Mouse (Mus musculus) CD8-positive naive resting alpha-beta T cell, adult 2 months (primary cell): ENCODE results near the gene Ascc3.
A peak's percentile ranks its signal among the peaks of the same experiment; 100 is the strongest.

Source experiments
- DNase-seq, 2 experiments: peaks; one replicate each; pipeline ENCODE4 v3.0.0; 2022; ENCODE audit warnings: low read depth in 2 of 2, low spot score in 2 of 2

Gene Ascc3

DNA sequence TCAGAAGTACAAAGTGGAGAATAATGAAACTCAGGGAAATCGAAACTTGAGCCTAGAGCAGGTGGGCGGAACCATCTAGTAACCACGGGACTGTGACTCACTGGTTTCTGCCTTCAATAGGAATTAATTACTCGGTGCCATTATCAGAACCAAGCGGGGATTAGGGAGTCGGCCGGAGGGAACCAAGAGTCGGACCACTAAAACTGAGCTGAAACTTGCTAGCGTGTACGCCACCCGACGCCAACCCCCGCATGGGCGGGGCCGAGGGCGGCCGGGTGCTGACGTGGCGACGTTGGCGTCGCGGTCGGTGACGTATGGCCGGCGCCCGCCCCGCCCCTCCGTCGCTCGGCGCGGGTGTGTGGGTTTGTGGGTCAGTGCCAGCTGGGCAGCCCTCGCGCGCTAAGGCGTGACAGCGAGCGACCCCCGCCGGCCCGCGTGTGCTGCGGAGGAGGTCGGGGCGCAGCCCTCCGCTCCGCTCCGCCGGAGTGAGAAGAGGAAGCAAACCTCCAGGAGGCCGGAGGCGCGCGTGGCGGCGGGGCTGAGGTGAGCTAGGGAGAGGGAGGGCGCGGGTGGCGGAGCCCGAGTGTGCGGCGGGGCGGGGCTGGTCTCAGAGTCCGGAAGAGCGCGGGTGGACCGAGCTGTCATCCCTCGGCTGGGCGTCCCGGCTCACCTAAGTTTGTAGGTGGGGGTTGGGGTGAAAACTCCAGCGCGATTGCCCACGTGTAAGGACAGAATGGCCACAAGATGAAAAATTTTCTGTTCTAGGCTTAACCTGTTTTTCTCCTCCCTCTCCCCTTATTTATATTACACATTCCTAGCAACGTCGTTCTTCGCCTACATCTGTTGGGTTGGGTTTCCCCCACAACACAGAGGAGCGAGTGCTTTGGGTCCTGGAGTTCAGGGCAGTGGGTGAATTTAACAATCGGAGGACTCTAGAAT is at the start of gene Ascc3:
TSS of gene Ascc3 (plus strand) at position 315 of the 939 bp plus-strand sequence.
- peak; percentile 84 to 89 for DNase-seq

DNA sequence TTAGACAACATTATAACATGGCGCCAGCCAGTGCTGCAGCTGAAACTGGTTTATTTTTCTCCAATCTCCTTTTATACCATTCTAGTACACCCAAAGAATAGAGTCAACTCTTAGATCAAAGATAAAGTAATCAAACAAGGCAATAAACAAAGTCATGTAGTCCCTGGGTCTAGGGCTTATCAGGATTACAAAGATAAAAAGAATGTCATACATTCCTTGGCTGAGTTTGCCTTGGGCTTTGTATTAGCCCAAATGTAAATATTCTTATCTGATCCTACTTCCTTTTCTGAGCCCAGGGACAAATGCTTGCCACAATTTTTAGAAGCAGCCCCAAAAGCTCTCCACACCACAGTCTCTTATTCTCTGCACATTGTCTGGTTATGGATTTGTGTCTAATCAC is 7.7 kb upstream of the Ascc3 start:
- DNase-seq, result no peak

DNA sequence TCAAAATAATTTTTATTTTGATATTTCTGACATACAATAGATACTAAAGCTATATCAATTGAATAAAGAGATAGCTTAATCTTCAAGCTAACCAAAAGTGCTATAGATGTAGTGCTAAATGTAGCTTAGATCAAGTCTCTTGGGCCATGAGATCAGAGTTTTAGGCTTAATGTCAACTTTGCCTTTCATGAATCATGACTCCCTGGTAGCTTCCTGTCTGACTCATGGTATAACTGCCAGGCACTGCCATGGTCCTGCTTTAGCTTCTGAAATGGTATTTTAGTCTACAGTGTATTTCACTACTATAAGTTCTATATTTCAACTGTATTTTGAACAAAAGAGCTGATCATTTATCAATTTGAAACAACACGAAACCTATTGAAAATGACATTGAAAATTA is 5.9 kb upstream of the Ascc3 start:
- DNase-seq, result no peak

DNA sequence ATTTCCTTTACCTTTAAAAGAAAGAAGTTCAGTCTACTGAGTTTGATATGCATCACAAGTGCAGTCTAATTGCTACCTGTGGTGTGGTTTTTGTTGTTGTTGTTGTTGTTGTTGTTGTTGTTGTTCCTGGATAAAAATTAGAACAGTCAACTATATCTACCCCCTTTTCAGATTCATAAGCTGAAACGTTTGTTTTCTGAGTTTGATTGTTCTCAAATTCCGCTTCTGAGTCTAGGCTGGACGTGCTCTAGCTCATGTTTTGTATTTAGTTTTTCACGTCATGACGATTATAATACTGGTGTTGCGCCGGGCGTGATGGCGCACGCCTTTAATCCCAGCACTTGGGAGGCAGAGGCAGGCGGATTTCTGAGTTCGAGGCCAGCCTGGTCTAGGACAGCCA is 902 bp downstream of the Ascc3 start:
- no peak for DNase-seq

DNA sequence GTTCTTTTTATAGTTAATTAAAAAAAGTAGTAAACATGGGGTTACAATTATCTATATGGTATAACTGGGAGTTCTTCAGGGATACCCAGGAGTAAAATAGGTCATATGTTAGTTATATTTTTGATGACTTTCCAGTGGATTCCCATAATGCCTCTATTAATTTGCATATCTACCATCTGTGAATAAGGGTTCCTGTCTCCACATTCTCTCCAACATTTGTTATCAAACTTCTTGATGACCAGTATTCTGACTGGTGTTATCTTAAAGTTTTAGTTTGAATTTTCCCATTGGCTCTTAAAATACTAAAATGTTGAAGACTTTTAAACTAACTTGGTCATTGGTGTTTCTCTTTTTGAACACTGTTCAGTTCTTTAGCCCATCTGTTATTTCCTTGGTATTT is 2.9 kb downstream of the Ascc3 start:
- DNase-seq, result no peak

DNA sequence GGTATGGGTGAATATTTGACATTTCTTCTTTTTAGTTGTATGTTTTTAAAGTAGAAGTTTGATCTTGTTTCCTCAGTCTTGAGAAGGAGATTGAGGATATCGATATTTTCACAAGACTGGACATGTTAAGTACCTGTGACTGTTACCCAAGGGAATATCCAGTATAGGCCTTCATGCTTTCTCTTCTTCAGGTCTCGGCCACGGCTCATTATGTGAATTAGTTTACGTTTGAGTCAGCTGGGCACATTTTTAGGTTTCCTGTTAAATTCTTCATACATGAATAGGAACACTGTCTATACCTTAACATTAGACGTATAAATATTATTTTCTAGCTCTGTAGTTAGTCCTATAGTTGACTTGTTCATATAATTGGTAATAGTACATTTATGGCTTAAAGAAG is 12.4 kb downstream of the Ascc3 start:
- no peak for DNase-seq

DNA sequence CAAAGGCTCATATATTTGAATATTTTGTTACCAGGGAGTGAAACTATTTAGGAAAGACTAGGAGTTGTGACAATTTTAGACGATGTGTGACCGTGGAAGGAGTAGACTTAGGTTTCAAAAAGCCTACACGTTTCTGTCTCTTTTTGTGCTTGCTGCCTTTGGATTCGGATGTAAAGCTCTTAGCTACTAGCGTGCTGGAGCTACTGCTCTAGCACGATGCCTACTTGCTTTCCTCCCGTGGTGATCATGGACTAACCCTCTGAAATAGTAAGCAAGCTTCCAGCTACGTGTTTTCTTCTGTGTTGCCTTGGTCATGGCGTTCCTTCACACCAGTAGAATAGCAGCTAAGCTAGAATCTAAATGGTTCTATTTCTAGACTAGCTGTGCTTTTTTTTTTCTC is 21.4 kb downstream of the Ascc3 start:
- DNase-seq, result no peak

DNA sequence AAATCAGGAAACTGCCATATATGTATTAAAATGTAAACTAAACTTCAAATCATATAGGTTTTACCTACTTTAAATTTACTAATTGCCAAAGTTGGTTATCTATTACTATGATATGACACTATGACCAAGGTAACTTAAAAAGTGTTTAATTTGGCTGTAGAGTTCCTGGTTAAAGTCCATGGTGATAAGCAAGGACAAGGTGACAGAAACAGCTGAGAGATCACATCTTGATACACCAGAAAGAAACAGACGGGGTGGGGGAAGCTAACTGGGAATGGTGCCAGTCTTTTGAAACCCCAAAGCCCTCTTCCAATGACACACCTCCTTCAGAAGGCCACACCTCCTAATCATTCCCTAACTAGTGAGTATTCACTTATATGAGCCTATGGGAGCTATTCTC is 33.4 kb downstream of the Ascc3 start:
- DNase-seq, result no peak

DNA sequence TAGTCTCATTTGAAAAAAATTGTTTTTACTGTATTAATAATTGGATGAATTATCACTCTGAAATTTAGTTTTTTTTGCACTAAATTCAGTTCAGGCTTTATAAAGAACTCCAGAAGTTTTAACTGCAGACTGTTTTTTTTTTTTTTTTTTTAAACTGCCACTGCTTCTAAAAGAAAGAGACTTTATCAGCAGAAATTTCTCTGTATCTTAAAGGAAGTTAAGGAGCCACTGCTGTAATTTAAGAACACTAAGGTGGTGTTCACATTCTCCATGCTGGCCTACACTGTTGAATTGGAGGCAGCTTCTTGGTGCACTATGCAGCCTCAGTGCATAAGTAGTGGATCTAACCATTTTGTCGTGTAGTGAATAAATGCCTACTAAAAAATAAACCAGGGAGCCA is 47.1 kb downstream of the Ascc3 start:
- DNase-seq, result no peak

DNA sequence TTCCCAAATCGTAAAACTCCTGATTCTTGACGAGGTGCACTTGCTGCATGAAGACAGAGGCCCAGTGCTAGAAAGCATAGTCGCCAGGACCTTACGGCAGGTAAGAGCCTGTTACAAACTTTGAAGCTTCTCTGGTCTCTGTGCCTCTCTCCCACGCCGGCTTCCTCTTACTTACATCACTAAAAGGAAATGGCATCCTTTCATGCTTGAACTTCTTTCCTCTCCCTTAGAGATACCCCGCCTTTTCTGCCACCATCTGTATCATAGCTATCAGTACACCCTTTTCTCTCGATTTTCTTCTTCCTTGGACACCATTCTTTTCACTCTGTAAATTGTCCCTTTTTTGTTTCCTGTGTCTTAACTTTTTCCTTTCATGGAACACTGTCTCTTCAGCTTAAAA is 58.1 kb downstream of the Ascc3 start:
- DNase-seq, result peak in 1 of 2 experiments; percentile 11

DNA sequence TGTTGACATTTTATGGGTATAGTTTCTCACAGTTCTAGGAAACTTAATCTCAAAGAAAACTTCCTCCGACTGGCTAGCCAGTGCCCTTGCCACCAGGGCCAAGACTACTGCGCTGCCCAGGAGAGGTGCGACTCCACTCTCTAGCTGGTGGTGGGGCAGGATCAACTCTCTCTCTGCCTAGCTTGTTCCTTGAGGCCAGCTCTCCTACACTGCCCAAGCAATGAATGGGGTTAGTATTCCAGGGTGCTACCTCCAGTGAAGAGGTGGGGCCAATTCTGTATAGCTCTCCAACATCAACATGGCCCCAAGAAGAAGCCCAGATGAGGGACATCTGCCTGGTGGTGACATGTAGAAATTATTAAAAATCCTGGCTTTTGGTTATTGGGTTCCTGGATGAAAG is 61.1 kb downstream of the Ascc3 start:
- no peak for DNase-seq

DNA sequence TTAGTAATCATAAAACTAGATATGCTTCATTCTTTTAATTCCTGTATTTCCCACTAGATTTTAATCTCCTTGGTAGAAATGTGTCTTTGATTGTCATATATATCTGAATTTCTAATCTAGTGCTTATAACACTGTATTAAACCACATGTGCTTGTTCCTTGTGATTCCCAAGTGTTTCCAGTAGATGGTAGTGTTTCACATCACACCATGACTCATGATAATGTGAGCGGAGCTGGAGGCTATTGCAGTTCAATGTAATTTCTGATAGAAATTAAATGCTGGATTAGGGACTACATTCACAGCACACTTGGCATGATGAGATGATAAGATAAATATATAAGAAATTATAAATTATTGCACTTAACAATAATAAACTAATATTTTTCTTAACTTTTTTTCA is 64.9 kb downstream of the Ascc3 start:
- DNase-seq, result peak in 1 of 2 experiments; percentile 1

DNA sequence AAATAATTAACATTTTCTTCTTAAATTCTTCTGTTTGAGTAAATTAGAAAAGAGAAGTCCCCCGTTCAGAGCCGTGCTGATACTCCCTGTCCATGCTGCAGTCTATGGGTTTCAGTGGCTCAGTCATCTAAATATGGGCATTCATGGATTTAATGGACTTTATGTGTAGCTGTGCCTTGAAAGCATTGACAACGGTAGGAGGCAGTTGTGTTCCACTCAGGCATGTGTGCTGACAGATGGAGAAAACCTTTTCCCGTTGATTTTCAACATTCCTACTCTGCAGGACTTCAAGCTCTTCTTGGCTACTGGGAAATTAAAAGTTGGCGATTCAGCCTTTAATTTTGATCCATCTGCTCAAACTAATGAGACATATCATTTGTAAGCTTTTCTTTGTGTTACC is 79.0 kb downstream of the Ascc3 start:
- no peak for DNase-seq

DNA sequence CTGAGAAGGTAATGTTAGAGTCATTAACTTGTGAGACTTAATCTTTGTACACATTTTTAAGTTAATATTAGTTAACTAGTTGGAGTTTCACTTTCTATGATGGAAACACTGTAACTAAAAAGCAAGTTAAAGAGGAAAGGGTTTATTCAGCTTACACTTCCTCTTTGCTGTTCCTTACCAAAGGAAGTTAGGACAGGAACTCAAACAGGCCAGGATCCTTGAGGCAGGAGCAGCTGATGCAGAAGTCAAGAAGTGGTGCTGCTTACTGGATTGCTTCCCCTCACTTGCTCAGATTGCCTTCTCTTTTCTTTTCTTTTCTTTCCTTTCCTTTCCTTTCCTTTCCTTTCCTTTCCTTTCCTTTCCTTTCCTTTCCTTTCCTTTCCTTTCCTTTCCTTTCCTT is 97.9 kb downstream of the Ascc3 start:
- DNase-seq, result no peak

DNA sequence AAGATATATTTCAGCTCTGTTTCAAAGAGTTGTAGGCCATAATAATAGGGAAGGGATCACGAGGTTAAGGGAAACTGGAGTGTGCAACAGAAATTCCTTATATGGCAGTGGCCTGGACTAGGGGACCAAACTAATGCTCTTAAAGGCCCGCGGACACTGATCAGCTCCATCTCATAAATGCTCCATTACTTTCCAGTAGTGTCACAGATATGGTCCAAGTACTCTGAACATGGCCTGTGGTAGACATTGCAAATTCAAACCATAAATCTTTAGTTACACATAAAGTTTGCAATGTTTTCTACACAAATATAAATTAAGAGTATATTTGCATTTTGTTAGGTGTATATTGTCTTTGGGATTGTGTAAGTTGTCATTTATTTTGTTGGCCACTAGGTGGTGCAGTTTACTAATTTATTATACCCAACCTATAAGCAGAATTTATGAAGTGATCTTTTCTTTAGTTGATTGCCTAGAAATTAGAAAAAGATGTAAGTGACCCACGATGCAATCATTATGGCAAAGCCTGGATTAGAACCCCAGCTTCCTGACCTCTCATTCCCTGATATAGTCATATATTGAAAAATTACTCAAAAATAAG is 106.5 kb downstream of the Ascc3 start:
- DNase-seq, result peak in 1 of 2 experiments; percentile 7

DNA sequence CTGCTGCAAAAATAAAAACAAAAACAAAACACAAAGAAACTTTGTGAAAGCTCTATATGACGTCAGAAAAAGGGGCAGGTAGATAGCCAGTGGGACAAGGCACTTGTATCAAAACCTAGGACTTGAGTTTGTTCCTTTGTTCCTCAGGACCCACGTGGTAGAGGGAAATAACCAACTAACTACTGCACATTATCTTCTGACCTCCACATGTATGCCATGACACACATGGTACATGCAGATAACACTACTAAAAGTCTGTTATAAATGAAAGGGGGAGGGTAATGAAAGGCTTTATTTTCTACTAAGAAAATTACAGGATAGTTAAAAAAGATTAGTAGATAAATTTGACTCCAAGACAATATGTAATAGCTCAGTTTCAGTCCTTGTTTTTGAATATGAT is 109.3 kb downstream of the Ascc3 start:
- no peak for DNase-seq

DNA sequence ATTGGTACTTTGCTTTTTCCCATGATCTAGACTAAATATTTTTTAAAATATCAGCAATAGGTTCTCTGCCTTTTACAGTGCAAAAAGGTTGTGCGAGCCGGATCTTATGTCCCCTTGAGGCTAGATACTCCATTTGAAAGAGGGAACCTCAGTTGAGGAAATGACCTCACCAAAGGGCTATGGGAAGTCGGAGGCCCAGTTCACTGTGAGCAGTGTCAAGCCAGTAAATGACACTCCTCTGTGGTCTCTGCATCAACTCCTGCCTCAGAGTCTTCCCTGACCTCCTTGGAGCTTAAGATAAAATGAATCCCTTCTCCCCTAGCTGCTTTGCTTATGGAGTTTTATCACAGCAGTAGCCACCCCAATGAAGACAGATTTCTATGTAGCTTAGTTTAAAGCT is 109.9 kb downstream of the Ascc3 start:
- no peak for DNase-seq

DNA sequence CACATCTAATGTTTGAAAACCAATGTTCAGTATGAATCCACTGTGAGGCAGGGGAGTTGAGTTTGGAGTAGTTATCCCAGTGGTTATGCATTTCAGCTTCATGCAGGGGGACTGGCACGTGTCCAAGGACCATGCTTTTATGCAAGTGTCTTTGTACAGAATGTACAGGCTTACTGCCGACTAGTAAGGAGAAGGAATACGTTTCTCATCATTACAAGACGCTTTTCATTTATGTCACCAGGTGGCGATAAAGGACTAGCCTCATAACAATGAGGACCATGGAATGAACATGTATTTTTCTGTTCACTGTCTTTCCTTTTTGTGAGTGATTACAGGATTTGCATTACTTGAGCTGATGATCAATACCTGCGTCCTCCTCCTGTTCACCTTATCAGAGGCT is 111.7 kb downstream of the Ascc3 start:
- DNase-seq, result peak in 1 of 2 experiments; percentile 4

DNA sequence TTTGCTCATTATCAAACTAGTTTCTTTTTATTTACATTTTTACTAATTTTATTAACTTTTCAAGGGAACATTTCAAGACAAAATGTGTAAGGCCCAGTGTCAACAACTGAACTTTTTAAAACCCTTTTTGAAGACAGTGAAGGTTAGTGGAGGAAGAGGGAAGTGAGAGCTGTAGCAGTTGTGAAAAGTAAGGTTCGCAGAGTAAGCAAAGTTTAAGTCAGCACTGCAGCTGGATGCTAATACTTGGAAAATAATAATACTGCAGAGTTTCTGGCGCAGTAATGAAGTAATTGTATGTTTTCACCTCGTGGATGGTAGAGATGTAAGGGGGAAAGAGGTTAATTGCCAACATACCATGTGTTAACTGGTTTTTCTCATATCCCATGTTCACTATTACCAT is 112.4 kb downstream of the Ascc3 start:
- no peak for DNase-seq

DNA sequence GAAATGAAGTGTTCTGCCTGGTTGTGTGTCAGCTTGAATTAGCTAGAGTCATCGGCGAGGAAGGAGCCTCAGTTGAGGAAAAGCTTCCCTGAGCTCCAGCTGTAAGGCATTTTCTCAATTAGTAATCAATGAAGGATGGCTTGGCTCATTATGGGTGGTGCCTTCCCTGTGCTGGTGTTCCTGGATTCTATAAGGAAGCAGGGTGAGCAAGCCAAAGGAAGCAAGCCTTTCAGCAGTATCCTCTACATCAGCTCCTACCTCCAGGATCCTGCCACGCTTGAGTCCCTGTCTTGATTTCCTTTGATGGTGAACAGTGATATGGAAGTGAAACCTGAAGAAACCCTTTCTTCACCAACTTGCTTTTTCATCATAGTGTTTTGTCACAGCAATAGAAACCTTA is 118.8 kb downstream of the Ascc3 start:
- DNase-seq, result no peak

DNA sequence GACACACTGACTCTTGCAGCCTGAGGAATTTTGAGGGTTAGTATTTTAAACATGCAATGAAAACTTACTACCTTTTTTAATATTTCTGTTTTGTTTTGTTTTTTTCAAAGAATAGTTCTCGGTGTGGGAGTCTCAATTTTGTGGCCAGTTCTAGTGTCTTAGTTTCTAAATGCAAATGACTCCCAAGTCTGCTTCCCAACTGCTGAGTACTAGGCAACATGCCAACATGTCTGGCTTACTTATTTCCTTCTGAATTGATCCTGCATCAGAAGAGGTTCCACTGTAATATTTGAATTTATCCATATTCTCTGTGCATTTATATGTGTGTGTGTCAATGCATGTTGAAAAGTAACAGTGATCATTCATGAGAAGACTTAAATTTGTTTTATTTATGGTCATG is 119.3 kb downstream of the Ascc3 start:
- no peak for DNase-seq

DNA sequence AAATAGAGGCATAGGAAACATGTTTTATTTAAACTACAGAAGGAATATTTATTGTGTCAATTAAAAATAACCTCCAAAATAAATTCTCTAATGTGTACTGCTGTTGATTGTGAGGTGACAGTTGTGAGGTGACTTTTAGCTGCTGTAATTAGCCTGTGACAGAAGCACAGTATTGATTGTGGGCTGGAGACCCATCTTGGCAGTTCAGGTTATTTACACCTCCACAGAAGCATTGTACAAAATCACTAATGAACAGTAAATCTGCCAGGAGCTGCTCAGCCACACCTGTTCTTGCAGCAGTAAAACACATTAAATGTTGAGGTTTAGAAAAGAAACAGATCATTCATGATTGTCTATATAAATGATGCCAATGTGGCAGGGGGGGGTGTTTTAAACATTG is 141.0 kb downstream of the Ascc3 start:
- DNase-seq, result no peak

DNA sequence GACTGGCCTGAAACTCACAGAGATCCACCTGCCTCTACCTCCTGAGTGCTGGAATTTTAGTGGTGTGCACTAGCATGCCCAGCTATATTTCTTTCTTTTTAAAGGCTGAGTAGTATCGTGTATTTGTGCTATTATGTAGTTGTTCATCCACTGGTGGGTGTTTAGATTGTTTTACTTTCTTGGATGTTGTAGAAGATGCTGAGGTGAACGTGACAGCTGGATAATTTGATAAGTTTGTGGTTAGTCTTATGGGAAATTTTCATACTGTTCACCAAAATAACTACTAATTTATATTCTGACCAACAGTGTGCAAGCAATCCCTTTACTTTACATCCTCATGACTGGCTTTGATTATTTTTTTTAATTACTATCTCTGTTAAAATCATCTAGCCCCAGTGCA is 169.6 kb downstream of the Ascc3 start:
- DNase-seq, result no peak
